Mouse (Mus musculus) left cerebral cortex, adult 2 months (tissue): Measurements from ENCODE around the gene Tas2r113. TPM values are rescaled to one million over a fixed set of nuclear protein-coding genes. Genes with fewer than 3 reads are reported as not detected.
"Not testable (repeated sequence)": the region's sequence is repeated elsewhere in the genome, so short reads cannot be mapped to it uniquely, and the experiment has no call there.

Source experiments
- DNase-seq, 2 experiments: peaks; one replicate each; pipeline ENCODE4 v3.0.0; 2021 to 2022; ENCODE audit warnings: low spot score in 2 of 2, mixed read lengths in 1 of 2; ENCODE audit errors: extremely low spot score in 1 of 2
- H3K27ac ChIP-seq: fragments of 200-600 bp; 2 replicates; pipeline ENCODE4 v1.8.1; 2022
- H3K4me3 ChIP-seq: fragments of 200-600 bp; 2 replicates; pipeline ENCODE4 v1.8.1; 2022
- CTCF ChIP-seq: fragments of 200-600 bp; IDR thresholded peaks from 2 replicates; pipeline ENCODE4 v1.8.1; 2022; ENCODE audit warnings: antibody characterized with exemption, mild to moderate bottlenecking, moderate library complexity
- intact Hi-C: fragments of 180-260 bp; cut with DNase I; formaldehyde crosslinking; loops from one replicate; pipeline ENCODE4 v1.15.1; 2025
- long read RNA-seq, 2 experiments: library from polyadenylated mRNA; stranded (forward); transcript quantifications; one replicate each; pipeline ENCODE4 v2.0.0; 2021; ENCODE audit warnings: borderline mapping rate in 2 of 2
- total RNA-seq, 2 experiments: library from RNA; stranded (reverse); gene quantifications; 2 replicates each; pipeline ENCODE4 v1.2.3; 2021

The Tas2r113 gene
- total RNA-seq: not detected
- long read RNA-seq, experiment 1: 0 reads
- long read RNA-seq, experiment 2: 0 reads

- intact Hi-C loops: no loop called here
- Histone ChIP-seq H3K27ac (no peak within 1 kb of the TSS), H3K4me3 (no peak within 1 kb of the TSS)
- TF ChIP-seq CTCF: no peak
- no peak for DNase-seq
These were observed at the start of gene Tas2r113 for GRCm38 (mm10) chr6:132892711-132893110. Tas2r113 (plus strand) TSS chr6:132893011.

- no peak for TF ChIP-seq CTCF
- no peak for DNase-seq
- intact Hi-C loops: no loop called here
- Histone ChIP-seq H3K4me3 (no peak within 1 kb of the TSS), H3K27ac (no peak within 1 kb of the TSS)
These were observed 46.0 kb upstream of the Tas2r113 start, which contains the start of gene Tas2r123 for GRCm38 (mm10) chr6:132846842-132847241. Tas2r123 (plus strand) TSS chr6:132847142.

- no peak for TF ChIP-seq CTCF
- DNase-seq: no peak
- intact Hi-C loops: no loop called here
- Histone ChIP-seq H3K27ac (no peak within 1 kb of the TSS), H3K4me3 (no peak within 1 kb of the TSS)
These were observed 37.7 kb upstream of the Tas2r113 start, which contains the start of gene Tas2r116 for GRCm38 (mm10) chr6:132855138-132855537. Tas2r116 (plus strand) TSS chr6:132855438.

- DNase-seq: no peak
- intact Hi-C loops: no loop called here
- no peak within 1 kb of the TSS for H3K27ac ChIP-seq
- no peak for TF ChIP-seq CTCF
- no peak within 1 kb of the TSS for H3K4me3 ChIP-seq
These were observed 25.1 kb upstream of the Tas2r113 start, which contains the start of gene Tas2r110 for GRCm38 (mm10) chr6:132867708-132868107. Tas2r110 (plus strand) TSS chr6:132868008.

- no peak for DNase-seq
- Histone ChIP-seq H3K4me3 (no peak within 1 kb of the TSS), H3K27ac (no peak within 1 kb of the TSS)
- intact Hi-C loops: no loop called here
- no peak for TF ChIP-seq CTCF
These were observed 16.5 kb downstream of the Tas2r113 start, which contains the start of gene Tas2r125 for GRCm38 (mm10) chr6:132909351-132909750. Tas2r125 (plus strand) TSS chr6:132909651.

- intact Hi-C loops, H3K4me3 ChIP-seq, DNase-seq, H3K27ac ChIP-seq: not testable (repeated sequence)
These were observed 48.6 kb downstream of the Tas2r113 start for GRCm38 (mm10) chr6:132941376-132941775.

Other genes with a start within 250 kb of the Tas2r113 start
- gene A630073D07Rik, start 241.5 kb upstream of the Tas2r113 start, total RNA-seq: not detected
- not detected for gene Tas2r120, start 236.1 kb upstream of the Tas2r113 start, total RNA-seq
- gene Tas2r121, start 192.0 kb upstream of the Tas2r113 start, total RNA-seq: not detected
- gene Tas2r122, start 181.1 kb upstream of the Tas2r113 start, total RNA-seq: not detected
- not detected for gene Tas2r115, start 155.0 kb upstream of the Tas2r113 start, total RNA-seq
- gene Tas2r124, start 138.3 kb upstream of the Tas2r113 start, total RNA-seq: not detected
- not detected for gene Tas2r102, start 130.9 kb upstream of the Tas2r113 start, total RNA-seq
- gene Tas2r136, start 114.8 kb upstream of the Tas2r113 start, total RNA-seq: not detected
- not detected for gene Tas2r117, start 90.2 kb upstream of the Tas2r113 start, total RNA-seq
- not detected for gene Tas2r123, start 45.9 kb upstream of the Tas2r113 start, total RNA-seq
- gene Tas2r116, start 37.6 kb upstream of the Tas2r113 start, total RNA-seq: not detected
- gene Tas2r110, start 25.0 kb upstream of the Tas2r113 start, total RNA-seq: not detected
- gene Tas2r125, start 16.6 kb downstream of the Tas2r113 start, total RNA-seq: not detected
- gene Tas2r129, start 58.1 kb downstream of the Tas2r113 start, total RNA-seq: not detected
- not detected for gene Tas2r131, start 64.9 kb downstream of the Tas2r113 start, total RNA-seq
- gene Tas2r109, start 88.0 kb downstream of the Tas2r113 start, total RNA-seq: not detected
- not detected for gene Tas2r103, start 144.1 kb downstream of the Tas2r113 start, total RNA-seq
- not detected for gene Tas2r140, start 162.8 kb downstream of the Tas2r113 start, total RNA-seq
- gene Smim10l1, start 211.9 kb downstream of the Tas2r113 start, total RNA-seq: 100 to 1,000 TPM in 1 of 2 experiments, 10 to 100 TPM in 1; 99.0 to 107 TPM